Mouse (Mus musculus) bone marrow macrophage, adult 2 months (primary cell): ENCODE results near the gene Grap.

Experiments
- CTCF ChIP-seq: IDR thresholded peaks from 2 replicates; pipeline ENCODE4 v1.5.1; 2012; ENCODE audit warnings: low read depth, mild to moderate bottlenecking, low read length, moderate library complexity
- POLR2A ChIP-seq: IDR thresholded peaks from 2 replicates; pipeline ENCODE4 v1.6.1; 2012; ENCODE audit warnings: mild to moderate bottlenecking, low read depth, low read length, borderline replicate concordance

- TF ChIP-seq POLR2A (no peak), CTCF (no peak)
Measured at GRCm38 (mm10) chr11:61667248-61667647, 14.2 kb downstream of the Grap start.
